Mouse (Mus musculus): Measurements from ENCODE around the gene Wdr70. TPM values are rescaled to one million over a fixed set of nuclear protein-coding genes. Genes with fewer than 3 reads are reported as not detected.
"Not testable (repeated sequence)": the region's sequence is repeated elsewhere in the genome, so short reads cannot be mapped to it uniquely, and the experiment has no call there.

Wdr70 gene
- polyA plus RNA-seq, 1 experiment from 2014 or later, result 69.7 TPM

- H3K4me2 ChIP-seq (replicated peaks), result no peak overlapping the region
- H3K27me3 ChIP-seq, result no peaks in the 10 kb centered on the region
- H3K9me3 ChIP-seq, result no peaks in the 10 kb centered on the region
- peaks cover 30% of the 10 kb centered on the region for H3K36me3 ChIP-seq
- WGBS, result 95% methylated on average over 2 of the region's 2 CpGs
- H3K4me3 ChIP-seq, result no peak overlapping the region
- ATAC-seq (ENCODE audit: low FRiP score, low read depth), result no peak
- no peaks in the 10 kb centered on the region for H3K4me1 ChIP-seq
- H3K9ac ChIP-seq (replicated peaks), result no peak overlapping the region
- H3K27ac ChIP-seq (replicated peaks), result no peak overlapping the region
Measured at GRCm38 (mm10) chr15:8090685-8091084, 8.3 kb downstream of the Wdr70 start.

- Histone ChIP-seq H3K4me1 (no peaks in the 10 kb centered on the region), H3K27ac (replicated peaks) (no peak overlapping the region), H3K27me3 (no peaks in the 10 kb centered on the region), H3K4me3 (no peak overlapping the region), H3K36me3 (peaks cover 23% of the 10 kb centered on the region), H3K9me3 (no peaks in the 10 kb centered on the region), H3K9ac (replicated peaks) (no peak overlapping the region), H3K4me2 (replicated peaks) (no peak overlapping the region)
- no peak for ATAC-seq (ENCODE audit: low FRiP score, low read depth)
- WGBS, result 87% methylated on average over 3 of the region's 3 CpGs
Measured at GRCm38 (mm10) chr15:8088715-8089114, 10.3 kb downstream of the Wdr70 start.

GRCm38 (mm10) chr15:8087293-8087692 lies 11.7 kb downstream of the Wdr70 start:
- no peaks in the 10 kb centered on the region for H3K4me1 ChIP-seq
- H3K36me3 ChIP-seq, result peaks cover 18% of the 10 kb centered on the region
- no peaks in the 10 kb centered on the region for H3K9me3 ChIP-seq
- H3K27me3 ChIP-seq, result no peaks in the 10 kb centered on the region
- no peak for ATAC-seq (ENCODE audit: low FRiP score, low read depth)
- no peak overlapping the region for H3K4me3 ChIP-seq
- H3K9ac ChIP-seq (replicated peaks), result no peak overlapping the region
- H3K27ac ChIP-seq (replicated peaks), result no peak overlapping the region
- WGBS, result 94% methylated on average over 4 of the region's 4 CpGs
- H3K4me2 ChIP-seq (replicated peaks), result no peak overlapping the region

GRCm38 (mm10) chr15:8082139-8082538 lies 16.9 kb downstream of the Wdr70 start:
- Histone ChIP-seq H3K4me1 (no peaks in the 10 kb centered on the region), H3K4me3 (no peak overlapping the region), H3K27ac (replicated peaks) (no peak overlapping the region), H3K9me3 (no peaks in the 10 kb centered on the region), H3K36me3 (peaks cover 40% of the 10 kb centered on the region), H3K4me2 (replicated peaks) (no peak overlapping the region), H3K9ac (replicated peaks) (no peak overlapping the region), H3K27me3 (no peaks in the 10 kb centered on the region)
- ATAC-seq (ENCODE audit: low FRiP score, low read depth), result no peak
- WGBS, result 93% methylated on average over 8 of the region's 8 CpGs

GRCm38 (mm10) chr15:8073159-8073558 lies 25.9 kb downstream of the Wdr70 start:
- WGBS, result over 99% methylated on average over 3 of the region's 3 CpGs
- H3K4me2 ChIP-seq (replicated peaks); H3K27me3 ChIP-seq; H3K9ac ChIP-seq (replicated peaks); H3K27ac ChIP-seq (replicated peaks); H3K9me3 ChIP-seq; H3K4me3 ChIP-seq; ATAC-seq (ENCODE audit: low FRiP score, low read depth); H3K4me1 ChIP-seq: not testable (repeated sequence)
- H3K36me3 ChIP-seq, result peaks cover 57% of the 10 kb centered on the region

- WGBS, result 90% methylated on average over 6 of the region's 6 CpGs
- Histone ChIP-seq H3K27me3 (no peaks in the 10 kb centered on the region), H3K4me2 (replicated peaks) (no peak overlapping the region), H3K9me3 (no peaks in the 10 kb centered on the region), H3K4me3 (no peak overlapping the region), H3K36me3 (peaks cover 28% of the 10 kb centered on the region), H3K27ac (replicated peaks) (no peak overlapping the region), H3K4me1 (no peaks in the 10 kb centered on the region), H3K9ac (replicated peaks) (no peak overlapping the region)
- ATAC-seq (ENCODE audit: low FRiP score, low read depth), result no peak
Measured at GRCm38 (mm10) chr15:8065221-8065620, 33.8 kb downstream of the Wdr70 start.

GRCm38 (mm10) chr15:8051177-8051576 lies 47.8 kb downstream of the Wdr70 start:
- no peaks in the 10 kb centered on the region for H3K9me3 ChIP-seq
- H3K4me2 ChIP-seq (replicated peaks), result no peak overlapping the region
- H3K36me3 ChIP-seq, result peaks cover 26% of the 10 kb centered on the region
- H3K9ac ChIP-seq (replicated peaks), result no peak overlapping the region
- H3K4me3 ChIP-seq, result no peak overlapping the region
- ATAC-seq (ENCODE audit: low FRiP score, low read depth), result no peak
- WGBS, result 93% methylated on average over 3 of the region's 3 CpGs
- no peaks in the 10 kb centered on the region for H3K4me1 ChIP-seq
- H3K27me3 ChIP-seq, result no peaks in the 10 kb centered on the region
- H3K27ac ChIP-seq (replicated peaks), result no peak overlapping the region

- H3K9me3 ChIP-seq, result no peaks in the 10 kb centered on the region
- H3K9ac ChIP-seq (replicated peaks), result no peak overlapping the region
- no peak overlapping the region for H3K4me3 ChIP-seq
- no peak overlapping the region for H3K4me2 ChIP-seq (replicated peaks)
- no peaks in the 10 kb centered on the region for H3K4me1 ChIP-seq
- no peaks in the 10 kb centered on the region for H3K27me3 ChIP-seq
- 82% methylated on average over 4 of the region's 4 CpGs for WGBS
- peaks cover 13% of the 10 kb centered on the region; the same call in 1 of the 2 replicates for H3K36me3 ChIP-seq
- H3K27ac ChIP-seq (replicated peaks), result no peak overlapping the region
- ATAC-seq (ENCODE audit: low FRiP score, low read depth), result no peak
Measured at GRCm38 (mm10) chr15:8039834-8040233, 59.2 kb downstream of the Wdr70 start.

- ATAC-seq (ENCODE audit: low FRiP score, low read depth), result no peak
- no peaks in the 10 kb centered on the region for H3K9me3 ChIP-seq
- H3K27ac ChIP-seq (replicated peaks), result no peak overlapping the region
- no peaks in the 10 kb centered on the region for H3K27me3 ChIP-seq
- H3K4me2 ChIP-seq (replicated peaks), result no peak overlapping the region
- H3K36me3 ChIP-seq, result peaks cover 13% of the 10 kb centered on the region; the same call in 1 of the 2 replicates
- WGBS, result 92% methylated on average over 5 of the region's 5 CpGs
- H3K4me3 ChIP-seq, result no peak overlapping the region
- H3K9ac ChIP-seq (replicated peaks), result no peak overlapping the region
- H3K4me1 ChIP-seq, result no peaks in the 10 kb centered on the region
Measured at GRCm38 (mm10) chr15:8038457-8038856, 60.6 kb downstream of the Wdr70 start.

- Histone ChIP-seq H3K9me3 (no peaks in the 10 kb centered on the region), H3K36me3 (peaks cover 13% of the 10 kb centered on the region), H3K27me3 (no peaks in the 10 kb centered on the region), H3K4me2 (replicated peaks) (no peak overlapping the region), H3K4me1 (no peaks in the 10 kb centered on the region), H3K27ac (replicated peaks) (no peak overlapping the region), H3K9ac (replicated peaks) (no peak overlapping the region), H3K4me3 (no peak overlapping the region)
- 62% methylated on average over 3 of the region's 3 CpGs for WGBS
- no peak for ATAC-seq (ENCODE audit: low FRiP score, low read depth)
Measured at GRCm38 (mm10) chr15:8037825-8038224, 61.2 kb downstream of the Wdr70 start.

- no peak overlapping the region for H3K27ac ChIP-seq (replicated peaks)
- no peak for ATAC-seq (ENCODE audit: low FRiP score, low read depth)
- no peaks in the 10 kb centered on the region for H3K9me3 ChIP-seq
- H3K27me3 ChIP-seq, result no peaks in the 10 kb centered on the region
- H3K4me2 ChIP-seq (replicated peaks), result no peak overlapping the region
- H3K9ac ChIP-seq (replicated peaks), result no peak overlapping the region
- no peaks in the 10 kb centered on the region for H3K4me1 ChIP-seq
- H3K4me3 ChIP-seq, result no peak overlapping the region
- WGBS, result 86% methylated on average over 7 of the region's 7 CpGs
- peaks cover 9% of the 10 kb centered on the region for H3K36me3 ChIP-seq
Measured at GRCm38 (mm10) chr15:8031211-8031610, 67.8 kb downstream of the Wdr70 start.

- no peak overlapping the region for H3K9ac ChIP-seq (replicated peaks)
- WGBS, result 92% methylated on average over 3 of the region's 3 CpGs
- no peak for ATAC-seq (ENCODE audit: low FRiP score, low read depth)
- no peak overlapping the region for H3K27ac ChIP-seq (replicated peaks)
- H3K4me3 ChIP-seq, result no peak overlapping the region
- peaks cover 9% of the 10 kb centered on the region for H3K36me3 ChIP-seq
- no peaks in the 10 kb centered on the region for H3K27me3 ChIP-seq
- H3K9me3 ChIP-seq, result no peaks in the 10 kb centered on the region
- H3K4me2 ChIP-seq (replicated peaks), result no peak overlapping the region
- no peaks in the 10 kb centered on the region for H3K4me1 ChIP-seq
Measured at GRCm38 (mm10) chr15:8030643-8031042, 68.4 kb downstream of the Wdr70 start.

GRCm38 (mm10) chr15:8027503-8027902 lies 71.5 kb downstream of the Wdr70 start:
- H3K9ac ChIP-seq (replicated peaks), result no peak overlapping the region
- no peaks in the 10 kb centered on the region for H3K36me3 ChIP-seq
- no peak overlapping the region for H3K4me2 ChIP-seq (replicated peaks)
- WGBS, result 97% methylated on average over 2 of the region's 2 CpGs
- no peaks in the 10 kb centered on the region for H3K4me1 ChIP-seq
- H3K27ac ChIP-seq (replicated peaks), result no peak overlapping the region
- H3K27me3 ChIP-seq, result no peaks in the 10 kb centered on the region
- H3K4me3 ChIP-seq, result no peak overlapping the region
- no peak for ATAC-seq (ENCODE audit: low FRiP score, low read depth)
- no peaks in the 10 kb centered on the region for H3K9me3 ChIP-seq

Data from midbrain, embryonic 12.5 days (tissue).